Mouse (Mus musculus): ENCODE data around the gene Zbtb11. TPM values are rescaled to one million over a fixed set of nuclear protein-coding genes. Genes with fewer than 3 reads are reported as not detected.

The Zbtb11 gene
- total and polyA plus RNA-seq, 3 experiments: 12.5 to 19.0 TPM; not detected in 1

DNA sequence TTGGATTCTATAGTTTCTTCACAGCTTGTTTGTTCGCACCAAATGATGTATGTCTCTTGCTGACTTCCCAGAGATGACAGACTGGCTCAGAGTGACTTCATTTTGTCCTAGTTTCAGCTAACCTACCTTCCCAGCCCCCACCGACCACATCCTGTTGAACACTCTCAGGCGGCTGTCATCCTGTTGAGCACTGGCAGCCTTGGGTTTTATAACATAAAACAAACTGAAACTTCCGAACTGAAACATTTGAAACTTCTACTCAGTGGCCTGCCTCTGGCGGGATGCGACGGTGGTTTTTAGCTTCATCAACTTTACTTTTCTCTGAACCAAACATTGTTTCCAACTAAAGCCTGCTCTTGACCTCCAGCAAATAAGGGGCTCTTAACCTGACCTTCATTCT lies 24.7 kb upstream of the Zbtb11 start:
- DNase-seq (ENCODE audit: low read depth, low spot score): peak; percentile 66

DNA sequence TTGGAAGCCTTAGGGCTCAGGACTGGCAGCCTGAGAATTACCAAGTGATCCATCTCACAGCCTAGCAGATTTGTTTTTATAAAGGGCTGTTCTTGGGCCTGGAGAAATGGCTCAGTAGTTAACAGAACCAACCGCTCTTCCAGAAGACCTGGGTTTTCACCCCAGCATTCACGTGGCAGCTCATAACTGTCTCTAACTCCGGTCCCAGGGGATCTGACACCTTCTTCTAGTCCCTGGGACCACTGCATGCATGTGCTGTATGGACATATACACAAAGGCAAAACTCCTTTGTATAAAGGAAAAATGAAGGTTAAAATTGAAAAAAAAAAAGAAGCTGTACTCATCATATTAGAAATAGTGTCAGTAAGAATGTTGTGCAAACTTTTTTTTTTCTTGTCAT lies 23.2 kb upstream of the Zbtb11 start:
- no peak for DNase-seq (ENCODE audit: low read depth, low spot score)
- no peak; the same call in 1 of the 2 replicates for TF ChIP-seq MXI1 (IDR thresholded peaks at IDR 0.05; ENCODE audit: low read depth, low read length)
- TF ChIP-seq POLR2AphosphoS2 (IDR thresholded peaks at IDR 0.05; ENCODE audit: low read length): no peak
- no peak for TF ChIP-seq JUND (IDR thresholded peaks at IDR 0.05; ENCODE audit: low read depth, low read length)
- no peak for TF ChIP-seq RCOR1 (IDR thresholded peaks at IDR 0.05; ENCODE audit: low read depth, low read length)
- TF ChIP-seq MAZ (IDR thresholded peaks at IDR 0.05; ENCODE audit: low read depth, low read length): no peak
- TF ChIP-seq CHD2 (IDR thresholded peaks at IDR 0.05; ENCODE audit: low read length): no peak
- TF ChIP-seq ZMIZ1 (IDR thresholded peaks at IDR 0.05; ENCODE audit: low read depth, low read length): no peak
- TF ChIP-seq MAX (IDR thresholded peaks at IDR 0.05; ENCODE audit: low read length): no peak
- no peak for TF ChIP-seq USF2 (IDR thresholded peaks at IDR 0.05; ENCODE audit: borderline replicate concordance in 1 of 2, insufficient read depth in 1 of 2, low read depth in 1 of 2, low read length in 2 of 2)
- no peak for TF ChIP-seq UBTF (IDR thresholded peaks at IDR 0.05; ENCODE audit: borderline replicate concordance, insufficient read depth, low read depth, low read length)
- no peak for TF ChIP-seq POLR2AphosphoS5 (IDR thresholded peaks at IDR 0.05; ENCODE audit: borderline replicate concordance, low read depth, low read length)
- TF ChIP-seq CHD1 (IDR thresholded peaks at IDR 0.05; ENCODE audit: low read depth, low read length): no peak
- no peak for TF ChIP-seq ETS1 (IDR thresholded peaks at IDR 0.05; ENCODE audit: low read depth, low read length)
- TF ChIP-seq MAFK (IDR thresholded peaks at IDR 0.05; ENCODE audit: borderline replicate concordance, low read depth, low read length): no peak
- TF ChIP-seq TAL1 (IDR thresholded peaks at IDR 0.05; ENCODE audit: low read length): no peak
- TF ChIP-seq MYB (IDR thresholded peaks at IDR 0.05; ENCODE audit: low read depth, low read length): no peak
- no peak for TF ChIP-seq E2F4 (IDR thresholded peaks at IDR 0.05; ENCODE audit: borderline replicate concordance, low read depth, low read length)
- no peak for TF ChIP-seq ZNF384 (IDR thresholded peaks at IDR 0.05; ENCODE audit: low read depth, low read length)
- no peak for TF ChIP-seq TCF12 (IDR thresholded peaks at IDR 0.05; ENCODE audit: low read depth, low read length)
- Histone ChIP-seq H3K79me2 (ENCODE audit: control insufficient read depth, insufficient read depth, low read length, poor library complexity) (no peaks in the 10 kb centered on the region), H3K36me3 (ENCODE audit: control insufficient read depth in 1 of 2, insufficient read depth in 2 of 2, low read length in 2 of 2) (peaks cover 0 to 7% of the 10 kb centered on the region in 2 experiments; a peak in 2 of 4 replicates), H3K27ac (ENCODE audit: control insufficient read depth, low read depth, low read length) (no peak overlapping the region), H3K4me1 (ENCODE audit: control insufficient read depth in 1 of 2, insufficient read depth in 2 of 2, low read length in 2 of 2) (peaks cover 8 to 9% of the 10 kb centered on the region in 2 experiments), H3K9me3 (replicated peaks; ENCODE audit: insufficient read depth, low read length) (no peaks in the 10 kb centered on the region), H3K9ac (ENCODE audit: control insufficient read depth, low read depth, low read length, poor library complexity, severe bottlenecking) (peak overlapping the region; percentile 36; the same call in 1 of the 2 replicates), H3K4me3 (ENCODE audit: control insufficient read depth in 1 of 2, insufficient read depth in 1 of 2, low read depth in 2 of 2, low read length in 2 of 2) (peak overlapping the region in 1 of 2 experiments; percentile 66; a peak in 2 of 4 replicates), H3K27me3 (ENCODE audit: control insufficient read depth in 1 of 2, insufficient read depth in 2 of 2, low read length in 2 of 2) (no peaks in the 10 kb centered on the region)

More for the DNA sequence above, 24.7 kb upstream of the Zbtb11 start:
- H3K36me3 ChIP-seq (ENCODE audit: control insufficient read depth in 1 of 2, insufficient read depth in 2 of 2, low read length in 2 of 2): peaks cover 0 to 7% of the 10 kb centered on the region in 2 experiments; a peak in 2 of 4 replicates
- H3K9ac ChIP-seq (ENCODE audit: control insufficient read depth, low read depth, low read length, poor library complexity, severe bottlenecking): no peak overlapping the region
- no peaks in the 10 kb centered on the region for H3K9me3 ChIP-seq (replicated peaks; ENCODE audit: insufficient read depth, low read length)
- TF ChIP-seq EP300 (IDR thresholded peaks at IDR 0.05; ENCODE audit: low read depth in 1 of 2, low read length in 2 of 2) (peak; percentile 9 to 31; a peak in 3 of 4 replicates), RCOR1 (IDR thresholded peaks at IDR 0.05; ENCODE audit: low read depth, low read length) (no peak), ELF1 (IDR thresholded peaks at IDR 0.05; ENCODE audit: low read depth, low read length) (no peak)
- H3K4me3 ChIP-seq (ENCODE audit: control insufficient read depth in 1 of 2, insufficient read depth in 1 of 2, low read depth in 2 of 2, low read length in 2 of 2): 0 out of 4 replicates have a peak overlapping the region, but pooled peaks of 1 of the 2 experiments have one; percentile 19
- H3K79me2 ChIP-seq (ENCODE audit: control insufficient read depth, insufficient read depth, low read length, poor library complexity): no peaks in the 10 kb centered on the region
- H3K27me3 ChIP-seq (ENCODE audit: control insufficient read depth in 1 of 2, insufficient read depth in 2 of 2, low read length in 2 of 2): no peaks in the 10 kb centered on the region
- H3K27ac ChIP-seq (ENCODE audit: control insufficient read depth, low read depth, low read length): peak overlapping the region; percentile 54
- H3K4me1 ChIP-seq (ENCODE audit: control insufficient read depth in 1 of 2, insufficient read depth in 2 of 2, low read length in 2 of 2): peaks cover 8 to 9% of the 10 kb centered on the region in 2 experiments

Measured in MEL (cell line).